Mouse (Mus musculus): ENCODE data around the gene Plac1. TPM values are rescaled to one million over a fixed set of nuclear protein-coding genes. Genes with fewer than 3 reads are reported as not detected.

The Plac1 gene
- polyA plus RNA-seq, 1 experiment from 2014 or later: 0.44 TPM

- Histone ChIP-seq H3K4me3 (no peak overlapping the region), H3K9me3 (no peaks in the 10 kb centered on the region), H3K36me3 (replicated peaks) (no peaks in the 10 kb centered on the region), H3K9ac (no peak overlapping the region), H3K27ac (no peak overlapping the region), H3K4me2 (no peak overlapping the region), H3K27me3 (replicated peaks) (no peaks in the 10 kb centered on the region), H3K4me1 (no peaks in the 10 kb centered on the region)
- 68% methylated on average over 6 of the region's 6 CpGs for WGBS
- ATAC-seq (replicated peaks): no peak
Measured at GRCm38 (mm10) chrX:53224353-53224944, 15.5 kb downstream of the Plac1 start.

- ATAC-seq (replicated peaks): no peak
- H3K9me3 ChIP-seq: no peaks in the 10 kb centered on the region
Measured at GRCm38 (mm10) chrX:53220855-53221254, 19.1 kb downstream of the Plac1 start.

GRCm38 (mm10) chrX:53214557-53215229, 25.2 kb downstream of the Plac1 start:
- Histone ChIP-seq H3K4me3 (no peak overlapping the region), H3K27me3 (replicated peaks) (no peaks in the 10 kb centered on the region), H3K36me3 (replicated peaks) (no peaks in the 10 kb centered on the region), H3K9me3 (no peaks in the 10 kb centered on the region), H3K4me2 (no peak overlapping the region), H3K27ac (no peak overlapping the region), H3K9ac (no peak overlapping the region), H3K4me1 (no peaks in the 10 kb centered on the region; the same call in 1 of the 2 replicates)
- 65% methylated on average over 7 of the region's 7 CpGs for WGBS
- no peak for ATAC-seq (replicated peaks)

More at GRCm38 (mm10) chrX:53220855-53221254, 19.1 kb downstream of the Plac1 start:
- Histone ChIP-seq H3K4me1 (no peaks in the 10 kb centered on the region), H3K36me3 (replicated peaks) (no peaks in the 10 kb centered on the region), H3K4me3 (no peak overlapping the region), H3K4me2 (no peak overlapping the region), H3K27me3 (replicated peaks) (no peaks in the 10 kb centered on the region), H3K9ac (no peak overlapping the region), H3K27ac (no peak overlapping the region)
- 74% methylated on average over 9 of the region's 9 CpGs for WGBS

GRCm38 (mm10) chrX:53213838-53214237, 26.1 kb downstream of the Plac1 start:
- Histone ChIP-seq H3K27ac (no peak overlapping the region), H3K9me3 (no peaks in the 10 kb centered on the region), H3K36me3 (replicated peaks) (no peaks in the 10 kb centered on the region), H3K4me1 (no peaks in the 10 kb centered on the region; the same call in 1 of the 2 replicates), H3K4me2 (no peak overlapping the region), H3K4me3 (no peak overlapping the region), H3K27me3 (replicated peaks) (no peaks in the 10 kb centered on the region), H3K9ac (no peak overlapping the region)
- ATAC-seq (replicated peaks): no peak
- WGBS: 77% methylated on average over 2 of the region's 2 CpGs

- H3K9ac ChIP-seq: no peak overlapping the region
- H3K9me3 ChIP-seq: no peaks in the 10 kb centered on the region
- ATAC-seq (replicated peaks): no peak
- H3K4me1 ChIP-seq: no peaks in the 10 kb centered on the region; the same call in 1 of the 2 replicates
- 49% methylated on average over 9 of the region's 9 CpGs for WGBS
- H3K4me2 ChIP-seq: no peak overlapping the region
- no peak overlapping the region for H3K4me3 ChIP-seq
- H3K27ac ChIP-seq: no peak overlapping the region
- H3K36me3 ChIP-seq (replicated peaks): no peaks in the 10 kb centered on the region
- H3K27me3 ChIP-seq (replicated peaks): no peaks in the 10 kb centered on the region
Measured at GRCm38 (mm10) chrX:53212485-53212884, 27.4 kb downstream of the Plac1 start.

- ATAC-seq (replicated peaks): peak; percentile 83
- Histone ChIP-seq H3K27me3 (replicated peaks) (no peaks in the 10 kb centered on the region), H3K27ac (peak overlapping the region; percentile 60; the same call in 1 of the 2 replicates), H3K9ac (no peak overlapping the region), H3K4me2 (no peak overlapping the region), H3K4me3 (no peak overlapping the region), H3K4me1 (no peaks in the 10 kb centered on the region; the same call in 1 of the 2 replicates), H3K9me3 (no peaks in the 10 kb centered on the region), H3K36me3 (replicated peaks) (no peaks in the 10 kb centered on the region)
- WGBS: 30% methylated on average over 7 of the region's 7 CpGs
Measured at GRCm38 (mm10) chrX:53211756-53212483, 28.0 kb downstream of the Plac1 start.

- H3K9me3 ChIP-seq: no peaks in the 10 kb centered on the region
- no peaks in the 10 kb centered on the region for H3K27me3 ChIP-seq (replicated peaks)
- H3K36me3 ChIP-seq (replicated peaks): no peaks in the 10 kb centered on the region
- no peak for ATAC-seq (replicated peaks)
- H3K9ac ChIP-seq: no peak overlapping the region
- H3K4me1 ChIP-seq: no peaks in the 10 kb centered on the region; the same call in 1 of the 2 replicates
- no peak overlapping the region for H3K4me2 ChIP-seq
- no peak overlapping the region for H3K4me3 ChIP-seq
- WGBS: 59% methylated on average over 7 of the region's 7 CpGs
- no peak overlapping the region for H3K27ac ChIP-seq
Measured at GRCm38 (mm10) chrX:53209431-53209830, 30.5 kb downstream of the Plac1 start.

- WGBS: 59% methylated on average over 3 of the region's 3 CpGs
- Histone ChIP-seq H3K27ac (no peak overlapping the region), H3K9ac (no peak overlapping the region), H3K4me1 (no peaks in the 10 kb centered on the region), H3K36me3 (replicated peaks) (no peaks in the 10 kb centered on the region), H3K4me3 (no peak overlapping the region), H3K4me2 (no peak overlapping the region), H3K9me3 (no peaks in the 10 kb centered on the region), H3K27me3 (replicated peaks) (no peaks in the 10 kb centered on the region)
- ATAC-seq (replicated peaks): no peak
Measured at GRCm38 (mm10) chrX:53204690-53205311, 35.1 kb downstream of the Plac1 start.

GRCm38 (mm10) chrX:53201616-53202015, 38.3 kb downstream of the Plac1 start:
- H3K4me2 ChIP-seq: no peak overlapping the region
- H3K4me1 ChIP-seq: no peaks in the 10 kb centered on the region
- no peak overlapping the region for H3K9ac ChIP-seq
- no peaks in the 10 kb centered on the region for H3K27me3 ChIP-seq (replicated peaks)
- no peaks in the 10 kb centered on the region for H3K9me3 ChIP-seq
- no peak for ATAC-seq (replicated peaks)
- 81% methylated on average over 5 of the region's 5 CpGs for WGBS
- no peak overlapping the region for H3K4me3 ChIP-seq
- no peak overlapping the region for H3K27ac ChIP-seq
- no peaks in the 10 kb centered on the region for H3K36me3 ChIP-seq (replicated peaks)

GRCm38 (mm10) chrX:53197681-53198080, 42.2 kb downstream of the Plac1 start:
- Histone ChIP-seq H3K27me3 (replicated peaks) (no peaks in the 10 kb centered on the region), H3K36me3 (replicated peaks) (no peaks in the 10 kb centered on the region), H3K4me1 (no peaks in the 10 kb centered on the region), H3K9me3 (no peaks in the 10 kb centered on the region), H3K4me3 (no peak overlapping the region), H3K4me2 (no peak overlapping the region), H3K27ac (no peak overlapping the region), H3K9ac (no peak overlapping the region)
- no peak for ATAC-seq (replicated peaks)
- 87% methylated on average over 4 of the region's 4 CpGs for WGBS

GRCm38 (mm10) chrX:53196392-53196791, 43.5 kb downstream of the Plac1 start:
- H3K9ac ChIP-seq: no peak overlapping the region
- H3K4me1 ChIP-seq: no peaks in the 10 kb centered on the region
- H3K36me3 ChIP-seq (replicated peaks): no peaks in the 10 kb centered on the region
- 41% methylated on average over 5 of the region's 5 CpGs for WGBS
- H3K27me3 ChIP-seq (replicated peaks): no peaks in the 10 kb centered on the region
- ATAC-seq (replicated peaks): no peak
- no peaks in the 10 kb centered on the region for H3K9me3 ChIP-seq
- H3K4me3 ChIP-seq: no peak overlapping the region
- H3K4me2 ChIP-seq: no peak overlapping the region
- H3K27ac ChIP-seq: no peak overlapping the region

- H3K4me1 ChIP-seq: no peaks in the 10 kb centered on the region
- H3K27ac ChIP-seq: no peak overlapping the region
- no peak for ATAC-seq (replicated peaks)
- no peaks in the 10 kb centered on the region for H3K27me3 ChIP-seq (replicated peaks)
- no peak overlapping the region for H3K4me2 ChIP-seq
- no peak overlapping the region for H3K9ac ChIP-seq
- no peaks in the 10 kb centered on the region for H3K9me3 ChIP-seq
- WGBS: 88% methylated on average over 1 of the region's 1 CpGs
- no peak overlapping the region for H3K4me3 ChIP-seq
- no peaks in the 10 kb centered on the region for H3K36me3 ChIP-seq (replicated peaks)
Measured at GRCm38 (mm10) chrX:53188692-53189091, 51.2 kb downstream of the Plac1 start.
